Mouse (Mus musculus) liver, embryonic 14 days (tissue): ENCODE measurements around the gene Prx. TPM values are rescaled to one million over a fixed set of nuclear protein-coding genes. Genes with fewer than 3 reads are reported as not detected.

Experiments used
- polyA plus RNA-seq: library from polyadenylated mRNA; depleted of rRNA; stranded (reverse); fragments of >200 nt; gene quantifications from 2 replicates; pipeline ENCODE4 v1.2.3, GENCODE M21; 2012; rRNA removed

The Prx gene
- polyA plus RNA-seq, result 0.66 and 0.74 TPM in 2 replicates

DNA sequence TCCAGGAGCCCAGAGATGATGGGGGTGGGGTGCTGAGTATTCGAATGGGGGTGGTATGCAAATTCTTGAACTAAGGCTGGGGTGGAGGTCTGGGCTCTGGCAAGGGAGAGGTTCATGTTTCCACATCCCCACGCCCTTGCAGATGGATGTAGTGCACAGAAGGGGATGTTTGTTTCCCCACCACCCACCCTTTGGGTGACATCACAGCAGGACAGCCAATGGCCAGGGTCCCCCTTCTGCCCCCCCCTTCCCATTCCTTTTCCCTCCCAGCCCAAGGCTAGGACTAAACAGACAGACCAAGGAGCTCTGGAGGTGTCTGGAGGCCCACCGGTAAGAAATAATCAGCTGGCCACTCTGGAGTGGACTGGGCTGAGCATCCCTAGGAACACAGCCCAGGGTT lies at the start of gene Prx:
Gene Prx (plus strand): TSS at position 289 of the 400 bp plus-strand sequence.

DNA sequence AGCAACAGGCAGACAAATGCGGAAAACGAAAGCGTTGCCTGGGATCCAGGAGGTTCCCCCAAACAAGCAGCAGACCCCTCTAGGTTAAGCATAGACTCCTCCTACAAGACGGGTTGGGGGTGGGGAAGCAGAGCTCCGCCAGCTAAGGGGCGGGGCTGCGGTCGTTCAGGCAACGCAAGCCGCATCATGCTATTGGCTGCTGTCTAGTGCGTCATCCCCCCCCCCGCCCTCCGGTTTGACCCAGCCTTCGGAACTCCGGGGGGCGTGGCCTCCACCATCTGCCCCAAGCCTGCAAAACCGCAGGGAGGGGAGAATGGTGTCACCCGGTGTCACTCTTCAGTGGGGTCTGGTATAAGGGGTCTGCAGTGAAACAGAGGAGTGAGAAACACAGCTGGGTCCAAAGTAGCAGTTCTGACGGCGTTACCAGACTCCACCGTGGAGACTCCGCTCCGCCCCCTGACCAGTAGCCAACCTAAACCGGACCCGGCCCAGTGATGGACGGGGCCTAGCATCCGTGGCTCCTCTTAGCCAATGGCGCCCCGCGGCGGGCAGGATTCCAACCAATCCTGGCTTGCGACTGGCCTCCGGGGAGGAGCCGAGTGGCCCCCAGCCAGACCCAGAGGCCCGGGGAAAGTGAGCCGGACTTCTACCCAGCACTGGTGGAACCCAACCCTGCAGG lies 25.8 kb upstream of the Prx start, which contains the start of gene Sertad3:
Gene Sertad3 (plus strand): TSS at position 613 of the 679 bp plus-strand sequence.

DNA sequence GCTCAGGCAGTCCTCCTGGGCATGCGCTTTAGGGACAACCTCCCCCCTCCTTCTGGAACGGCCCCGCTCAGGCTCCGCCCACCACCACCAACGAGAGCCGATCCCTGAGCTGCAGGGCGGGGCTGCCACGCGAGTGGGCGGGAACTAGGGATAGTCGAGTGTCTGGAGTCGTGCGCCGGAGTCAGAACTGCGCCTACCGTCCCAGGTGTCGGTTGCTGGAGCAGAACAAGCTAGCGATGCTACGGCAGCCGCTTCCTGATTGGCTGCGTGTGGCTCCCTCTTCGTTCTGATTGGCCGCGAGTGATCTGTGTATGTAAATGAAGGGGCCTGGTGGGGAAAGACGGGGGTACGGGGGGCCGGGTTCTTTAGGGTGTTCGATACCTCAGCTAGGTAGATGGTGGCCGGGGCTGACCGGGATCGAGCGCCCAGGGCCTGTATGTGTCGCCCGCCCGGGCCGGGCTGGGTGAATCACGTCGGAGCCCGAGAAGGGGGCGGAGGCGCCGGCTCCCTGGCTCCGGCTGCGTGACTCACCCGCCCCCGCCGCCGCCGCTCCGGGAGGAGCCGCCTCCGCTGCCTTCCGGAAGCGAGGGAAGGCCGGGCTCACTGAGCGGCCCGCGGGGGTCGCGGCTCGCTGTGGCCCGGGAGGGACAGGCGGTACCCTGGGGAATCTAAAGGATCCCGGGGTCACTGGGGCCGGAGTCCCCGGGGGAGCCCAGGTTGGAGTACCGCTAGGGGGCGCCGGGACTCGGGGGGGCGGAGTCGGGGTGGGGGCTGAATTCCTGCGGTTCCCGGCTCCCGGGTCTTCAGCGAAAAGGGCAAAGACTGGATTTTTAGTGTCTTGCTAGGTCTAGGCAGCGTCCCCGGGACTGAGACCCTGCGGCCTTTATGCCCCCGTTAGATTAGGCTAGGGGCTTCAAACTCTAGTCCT lies 12.1 kb upstream of the Prx start, which contains the start of gene Sertad1:
Gene Sertad1 (plus strand): TSS at position 141 of the 928 bp plus-strand sequence.

DNA sequence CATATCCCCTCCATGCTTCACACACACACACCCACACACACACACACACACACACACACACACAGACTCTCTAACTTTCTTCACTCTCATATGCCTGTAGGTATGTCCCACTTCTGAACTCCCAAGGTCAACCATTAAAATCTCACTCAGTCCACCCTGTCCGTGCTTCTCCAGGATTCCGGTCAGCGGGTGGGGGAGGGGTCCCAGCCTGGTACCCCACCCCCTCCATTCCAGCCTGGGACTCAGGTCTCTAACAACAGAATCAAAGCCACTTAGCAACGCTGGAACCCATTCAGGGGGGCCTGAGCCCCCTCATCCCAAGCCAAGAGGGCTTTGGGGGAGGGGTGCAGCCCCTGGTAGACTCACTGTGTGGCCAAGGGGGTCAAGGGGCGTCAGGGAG lies 23.8 kb downstream of the Prx start, which contains the start of gene Hipk4:
Gene Hipk4 (plus strand): TSS at position 301 of the 400 bp plus-strand sequence.

GRCm38 (mm10) chr7:27552931-27553513 lies 53.9 kb downstream of the Prx start, which contains the start of the genes Pld3 and 2310022A10Rik:
Pld3 (minus strand) TSS chr7:27553218.
2310022A10Rik (plus strand) TSS chr7:27553233.

Other genes with a start within 250 kb of the Prx start
- 1.4 and 2.1 TPM in 2 replicates for gene Numbl, start 240.9 kb upstream of the Prx start, polyA plus RNA-seq
- 4.1 and 4.5 TPM in 2 replicates for gene Ltbp4, start 161.6 kb upstream of the Prx start, polyA plus RNA-seq
- 16.5 and 19.7 TPM in 2 replicates for gene Shkbp1, start 143.3 kb upstream of the Prx start, polyA plus RNA-seq
- gene Gm20479, start 141.9 kb upstream of the Prx start, polyA plus RNA-seq, result 0.16 TPM in 1 of 2 replicates, not detected in the other
- gene Sptbn4, start 51.6 kb upstream of the Prx start, polyA plus RNA-seq, result 0.06 and 0.07 TPM in 2 replicates
- gene Blvrb, start 51.3 kb upstream of the Prx start, polyA plus RNA-seq, result 646 and 662 TPM in 2 replicates
- gene Sertad3, start 25.6 kb upstream of the Prx start, polyA plus RNA-seq, result 21.9 and 25.8 TPM in 2 replicates
- gene Sertad1, start 12.4 kb upstream of the Prx start, polyA plus RNA-seq, result 8.9 and 10.4 TPM in 2 replicates
- gene Hipk4, start 23.9 kb downstream of the Prx start, polyA plus RNA-seq, result 0.43 and 0.51 TPM in 2 replicates
- 40.9 and 46.4 TPM in 2 replicates for gene Pld3, start 53.9 kb downstream of the Prx start, polyA plus RNA-seq
- gene 2310022A10Rik, start 53.9 kb downstream of the Prx start, polyA plus RNA-seq, result 11.7 and 13.6 TPM in 2 replicates
- gene Akt2, start 92.2 kb downstream of the Prx start, polyA plus RNA-seq, result 20.9 and 24.0 TPM in 2 replicates
- gene Ttc9b, start 154.6 kb downstream of the Prx start, polyA plus RNA-seq, result 0.01 TPM in 1 of 2 replicates, not detected in the other
- 3.2 TPM in 2 replicates for gene Map3k10, start 175.3 kb downstream of the Prx start, polyA plus RNA-seq
- 0.18 and 0.48 TPM in 2 replicates for gene Zfp607b, start 190.0 kb downstream of the Prx start, polyA plus RNA-seq
- 1.5 and 1.8 TPM in 2 replicates for gene Zfp60, start 232.1 kb downstream of the Prx start, polyA plus RNA-seq